Mouse (Mus musculus) ES-Bruce4 (cell line): ENCODE measurements around the gene Rpl5. TPM values are rescaled to one million over a fixed set of nuclear protein-coding genes. Genes with fewer than 3 reads are reported as not detected.

Experiments
- H3K27ac ChIP-seq: 2 replicates; pipeline ENCODE4 v1.5.1; 2012; ENCODE audit warnings: low read length, inconsistent platforms; ENCODE audit not compliant: insufficient read depth
- H3K27me3 ChIP-seq: 2 replicates; pipeline ENCODE4 v1.6.1; 2012; ENCODE audit warnings: mild to moderate bottlenecking, low read length, inconsistent platforms; ENCODE audit not compliant: control insufficient read depth, poor library complexity, insufficient read depth, severe bottlenecking
- H3K36me3 ChIP-seq: 2 replicates; pipeline ENCODE4 v1.6.1; 2012; ENCODE audit warnings: inconsistent platforms, mild to moderate bottlenecking, low read length, moderate library complexity; ENCODE audit not compliant: control insufficient read depth, poor library complexity, insufficient read depth, severe bottlenecking
- H3K4me1 ChIP-seq: one replicate; pipeline ENCODE4 v1.8.1; 2011; ENCODE audit warnings: low read length; ENCODE audit not compliant: control insufficient read depth, insufficient read depth
- H3K4me3 ChIP-seq: 2 replicates; pipeline ENCODE4 v1.5.1; 2011; ENCODE audit warnings: low read depth, mild to moderate bottlenecking, low read length
- H3K9ac ChIP-seq: 2 replicates; pipeline ENCODE4 v1.6.1; 2012; ENCODE audit warnings: low read depth, mild to moderate bottlenecking, inconsistent platforms; ENCODE audit not compliant: poor library complexity, severe bottlenecking
- H3K9me3 ChIP-seq: replicated peaks from 2 replicates; pipeline ENCODE4 v1.6.1; 2012; ENCODE audit warnings: mild to moderate bottlenecking, low read length, inconsistent platforms; ENCODE audit not compliant: control insufficient read depth, poor library complexity, insufficient read depth, severe bottlenecking
- CTCF ChIP-seq: IDR thresholded peaks from one replicate; pipeline ENCODE4 v1.8.1; 2011; ENCODE audit warnings: low read depth, low read length
- EP300 ChIP-seq: IDR thresholded peaks from 2 replicates; pipeline ENCODE4 v1.6.1; 2011; ENCODE audit warnings: low read depth, low read length; ENCODE audit not compliant: insufficient read depth
- POLR2A ChIP-seq: IDR thresholded peaks from one replicate; pipeline ENCODE4 v1.8.1; 2011; ENCODE audit warnings: low read length; ENCODE audit not compliant: insufficient read depth
- polyA plus RNA-seq: library from polyadenylated mRNA; stranded (reverse); fragments of >200 nt; gene quantifications from 2 replicates; pipeline ENCODE4 v1.2.4, GENCODE M21; 2011; ENCODE audit warnings: low read depth; ENCODE audit not compliant: missing spikeins, insufficient read depth, insufficient read length

Gene Rpl5
- polyA plus RNA-seq, 1 experiment = 145 TPM

GRCm38 (mm10) chr5:107948899-107949298 lies 48.6 kb downstream of the Rpl5 start:
- Histone ChIP-seq H3K9me3 (no peaks in the 10 kb centered on the region), H3K27me3 (no peaks in the 10 kb centered on the region), H3K4me1 (no peaks in the 10 kb centered on the region), H3K4me3 (no peak overlapping the region), H3K27ac (no peak overlapping the region), H3K9ac (no peak overlapping the region), H3K36me3 (no peaks in the 10 kb centered on the region)
- no peak for TF ChIP-seq EP300

GRCm38 (mm10) chr5:107949607-107950006 lies 49.3 kb downstream of the Rpl5 start:
- Histone ChIP-seq H3K4me1 (no peaks in the 10 kb centered on the region), H3K36me3 (no peaks in the 10 kb centered on the region), H3K4me3 (no peak overlapping the region), H3K9me3 (no peaks in the 10 kb centered on the region), H3K27me3 (no peaks in the 10 kb centered on the region), H3K27ac (no peak overlapping the region), H3K9ac (no peak overlapping the region)
- no peak for TF ChIP-seq CTCF
- TF ChIP-seq POLR2A = no peak
- no peak for TF ChIP-seq EP300

GRCm38 (mm10) chr5:107950643-107951042 lies 50.3 kb downstream of the Rpl5 start:
- TF ChIP-seq POLR2A (no peak), EP300 (no peak), CTCF (no peak)

More at GRCm38 (mm10) chr5:107950643-107951042, 50.3 kb downstream of the Rpl5 start:
- Histone ChIP-seq H3K27ac (no peak overlapping the region), H3K4me3 (no peak overlapping the region), H3K9ac (no peak overlapping the region), H3K36me3 (no peaks in the 10 kb centered on the region), H3K27me3 (no peaks in the 10 kb centered on the region), H3K4me1 (no peaks in the 10 kb centered on the region), H3K9me3 (no peaks in the 10 kb centered on the region)

Other genes starting within 250 kb of the Rpl5 start
- not detected in 2 replicates for gene Gfi1, start 174.5 kb upstream of the Rpl5 start, polyA plus RNA-seq
- not detected in 2 replicates for gene Ube2d2b, start 70.4 kb upstream of the Rpl5 start, polyA plus RNA-seq
- gene Evi5, start 25.4 kb upstream of the Rpl5 start, polyA plus RNA-seq = 69.3 and 72.9 TPM in 2 replicates
- 7.8 and 8.9 TPM in 2 replicates for gene Fam69a, start 86.6 kb downstream of the Rpl5 start, polyA plus RNA-seq
- gene Mtf2, start 165.2 kb downstream of the Rpl5 start, polyA plus RNA-seq = 216 and 257 TPM in 2 replicates
- 34.3 and 37.0 TPM in 2 replicates for gene Tmed5, start 232.1 kb downstream of the Rpl5 start, polyA plus RNA-seq
- gene Ccdc18, start 232.4 kb downstream of the Rpl5 start, polyA plus RNA-seq = 45.3 and 50.2 TPM in 2 replicates